Mouse (Mus musculus): ENCODE measurements around the gene Gas7.

Gas7 gene

DNA sequence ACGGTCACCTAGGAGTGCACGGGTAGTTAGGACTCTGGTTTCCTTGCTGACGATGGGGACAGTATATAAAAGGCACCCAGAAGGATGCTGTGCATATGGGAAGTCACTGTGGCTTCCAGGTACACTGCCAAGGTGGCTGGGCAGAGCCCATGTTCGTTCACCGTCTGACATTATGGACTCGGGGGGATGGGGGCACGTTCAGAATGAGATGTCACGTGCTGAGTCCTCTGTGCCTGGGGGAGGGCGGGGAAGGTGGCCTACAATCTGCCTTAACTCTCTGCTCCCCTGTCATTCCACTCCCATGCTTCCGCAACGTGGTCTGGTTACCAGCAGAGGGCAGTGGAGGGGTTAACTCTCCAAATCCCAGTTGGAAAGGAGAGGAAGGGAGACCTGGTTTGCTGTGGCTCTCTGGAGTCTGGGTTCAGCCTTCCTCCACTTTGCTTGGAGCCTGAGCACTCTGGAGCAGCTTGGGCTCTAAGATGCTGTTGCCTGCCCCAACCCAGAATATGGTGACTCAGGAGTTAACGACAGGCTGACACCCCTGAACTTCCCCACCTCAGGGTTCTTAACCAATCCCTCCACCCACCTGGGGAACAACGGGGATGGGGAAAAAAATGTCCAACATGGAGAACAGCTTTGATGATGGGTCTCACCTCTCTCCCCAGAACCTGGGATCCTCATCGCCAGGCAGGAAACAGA, 197.1 kb downstream of the Gas7 start:
- no peak for DNase-seq (ENCODE audit: low read depth in 1 of 2, low spot score in 2 of 2)

DNA sequence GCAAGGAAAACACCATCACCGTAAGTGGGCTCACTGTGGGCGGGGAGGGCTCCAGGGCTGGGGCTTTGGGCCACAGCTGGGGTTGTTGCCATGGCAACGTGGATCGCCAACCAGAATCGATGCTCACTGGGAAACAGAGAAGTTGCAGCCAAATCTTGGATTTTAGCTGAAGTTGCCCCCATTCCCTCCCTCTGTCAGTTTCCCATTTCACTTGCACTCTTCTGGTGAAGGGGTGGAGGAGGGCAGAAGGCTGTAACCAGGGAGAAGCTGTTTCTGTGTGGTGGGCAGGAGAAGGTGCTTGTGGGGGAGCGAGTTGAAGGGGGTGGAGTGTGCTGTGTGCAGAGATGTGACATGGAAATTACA, 197.6 kb downstream of the Gas7 start:
- DNase-seq (ENCODE audit: low read depth in 1 of 2, low spot score in 2 of 2) = no peak

DNA sequence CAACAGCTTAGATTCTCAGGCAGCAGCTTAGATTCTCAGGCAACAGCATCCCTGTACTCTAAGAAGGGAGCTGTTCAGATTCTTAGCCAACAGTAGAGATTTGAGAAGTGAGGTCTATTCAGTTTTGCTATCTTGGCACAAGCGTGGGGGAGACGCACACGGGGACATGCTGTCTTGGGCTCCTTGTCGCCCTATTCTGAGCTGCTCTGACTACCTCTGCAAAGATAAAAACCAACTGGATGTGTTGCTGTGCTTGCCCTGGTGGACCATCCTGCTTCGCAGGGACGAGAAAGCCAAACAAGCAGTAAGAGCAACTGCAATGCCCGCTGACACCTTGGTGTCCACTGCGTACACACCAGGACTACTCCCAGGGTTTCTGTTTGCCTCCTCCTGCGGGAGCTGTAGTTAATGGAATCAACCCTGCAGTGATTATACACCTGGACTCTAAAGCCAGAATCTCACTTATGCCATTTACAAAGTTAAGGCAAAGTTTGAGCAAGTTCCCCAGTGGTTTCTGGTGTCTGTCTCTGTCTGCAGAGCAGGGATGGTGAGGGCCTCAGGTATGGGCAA, 198.4 kb downstream of the Gas7 start:
- DNase-seq (ENCODE audit: low read depth in 1 of 2, low spot score in 2 of 2) = no peak

DNA sequence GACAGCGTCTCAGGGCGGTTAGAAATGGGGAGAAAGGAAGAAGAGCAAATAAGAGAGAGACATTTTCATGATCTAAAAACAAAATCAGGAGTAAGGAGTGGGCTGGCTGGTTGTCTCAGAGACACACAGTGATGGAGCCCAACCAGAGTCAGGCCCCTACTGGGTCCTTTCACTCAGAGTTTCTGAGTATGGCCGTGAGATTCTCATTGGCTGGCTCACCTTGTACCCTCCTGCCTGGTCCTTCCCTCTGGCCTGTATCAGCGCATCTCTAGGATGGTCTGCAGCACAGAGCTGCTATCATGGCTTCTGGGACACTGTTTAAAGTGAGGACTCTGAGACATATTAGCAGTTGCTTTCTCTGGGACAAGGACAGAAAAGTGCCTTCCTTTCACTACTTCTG, 199.3 kb downstream of the Gas7 start:
- DNase-seq (ENCODE audit: low read depth in 1 of 2, low spot score in 2 of 2) = no peak

DNA sequence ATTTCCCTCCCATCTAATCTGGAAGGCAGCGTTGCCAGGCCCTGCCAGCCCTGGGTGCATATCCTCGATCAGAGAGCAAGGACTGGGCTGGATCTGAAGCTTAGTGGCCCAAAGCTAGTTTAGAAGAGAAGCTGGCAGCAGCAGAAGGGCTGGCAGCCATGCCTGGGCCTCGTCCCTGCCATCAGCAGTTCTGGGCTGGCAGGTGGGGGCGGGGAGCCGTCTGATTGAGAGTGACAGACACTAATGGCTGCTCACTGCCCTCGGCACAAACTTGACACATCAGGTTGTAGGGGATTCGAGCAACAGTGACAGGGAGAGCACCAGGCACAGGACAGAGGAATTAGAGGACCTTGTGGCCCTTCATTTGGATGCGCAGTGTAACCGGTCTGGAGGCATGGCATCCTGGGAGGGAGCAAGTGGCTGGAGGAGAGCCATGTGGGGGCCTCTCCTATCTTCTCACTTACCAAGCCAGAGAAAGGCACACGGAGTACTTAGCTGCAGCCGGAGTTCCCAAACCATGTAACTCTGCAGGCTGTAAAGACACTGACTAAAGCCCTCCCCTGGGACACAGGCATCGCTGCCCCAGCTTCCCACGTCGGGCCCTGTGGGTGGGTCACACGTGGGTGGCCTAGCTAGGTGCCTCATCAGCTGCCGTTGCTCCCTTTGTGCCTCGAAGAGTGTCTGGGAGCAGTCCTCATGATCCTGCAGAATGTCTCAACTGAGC, 200.2 kb downstream of the Gas7 start:
- no peak for DNase-seq (ENCODE audit: low read depth in 1 of 2, low spot score in 2 of 2)

DNA sequence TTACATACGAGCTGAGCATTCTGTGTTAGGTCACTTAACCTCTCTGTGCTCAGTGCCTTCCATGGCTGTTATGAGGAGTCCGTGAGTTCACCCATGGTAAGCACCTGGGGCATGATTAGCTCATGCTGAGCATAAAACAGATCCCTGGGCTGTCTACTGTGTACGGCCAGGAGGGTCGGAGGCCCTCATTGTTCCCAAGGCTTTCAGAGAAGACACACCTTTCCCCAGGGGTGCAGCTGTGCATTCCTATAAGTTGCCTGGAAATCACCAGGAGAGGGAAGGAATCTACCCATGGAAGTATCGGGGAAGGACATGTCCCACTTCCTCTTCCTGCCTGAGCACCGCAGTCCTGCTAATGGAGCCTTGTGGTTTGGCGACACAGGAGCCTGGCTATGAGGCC, 201.1 kb downstream of the Gas7 start:
- DNase-seq (ENCODE audit: low read depth in 1 of 2, low spot score in 2 of 2) = no peak

DNA sequence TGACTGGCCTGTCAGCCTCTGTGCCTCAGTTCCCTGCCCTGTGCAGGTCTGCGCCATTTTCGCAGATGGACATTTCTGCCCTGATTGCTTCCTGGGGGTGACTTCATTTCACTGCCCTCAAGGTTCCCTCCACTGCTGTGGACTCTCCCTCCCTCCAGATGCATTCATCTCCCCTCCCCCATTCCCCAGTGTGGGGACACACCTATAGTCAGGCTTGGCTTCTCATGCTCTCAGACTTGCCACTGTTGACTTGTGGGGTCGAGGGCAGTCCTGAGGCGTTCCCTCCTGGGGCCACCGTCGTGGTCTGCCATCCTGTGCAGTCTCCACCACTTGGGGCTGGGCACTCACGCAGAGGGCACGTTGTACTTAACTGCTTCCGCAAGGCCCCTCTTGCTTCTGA, 201.6 kb downstream of the Gas7 start:
- DNase-seq (ENCODE audit: low read depth in 1 of 2, low spot score in 2 of 2) = no peak

DNA sequence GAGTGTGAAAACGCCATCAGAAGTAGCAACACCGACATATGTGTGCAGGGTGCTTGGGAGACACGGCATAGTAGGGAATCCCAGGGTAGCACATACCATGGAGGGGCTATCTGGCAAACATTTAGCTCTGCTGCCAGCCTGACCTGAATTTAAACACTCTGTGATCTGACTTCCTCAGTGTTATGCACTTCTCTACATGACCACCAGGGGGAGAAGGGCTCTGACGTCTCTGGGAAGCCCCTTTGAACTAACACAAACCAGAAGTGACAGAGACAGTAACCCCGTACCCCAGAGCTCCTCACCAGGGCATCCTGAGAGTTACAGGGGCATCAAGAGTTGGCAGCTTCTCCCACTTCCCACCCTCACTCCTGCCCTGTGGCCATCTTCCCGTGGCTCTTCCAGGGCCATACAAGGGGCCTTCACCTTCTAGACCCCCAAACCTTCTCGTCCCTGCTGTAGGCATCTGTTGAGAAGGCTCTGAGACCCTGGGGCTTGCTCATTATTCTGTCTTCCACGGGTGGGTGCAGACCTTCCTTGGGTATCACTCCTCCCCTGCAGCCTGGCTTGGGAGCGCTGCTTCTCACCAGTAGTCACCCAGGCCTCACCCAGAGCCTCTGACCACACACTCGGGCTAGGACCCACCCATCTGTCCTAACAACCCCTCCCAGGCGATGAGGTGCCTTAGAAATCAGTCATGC, 202.6 kb downstream of the Gas7 start:
- no peak for DNase-seq (ENCODE audit: low read depth in 1 of 2, low spot score in 2 of 2)

DNA sequence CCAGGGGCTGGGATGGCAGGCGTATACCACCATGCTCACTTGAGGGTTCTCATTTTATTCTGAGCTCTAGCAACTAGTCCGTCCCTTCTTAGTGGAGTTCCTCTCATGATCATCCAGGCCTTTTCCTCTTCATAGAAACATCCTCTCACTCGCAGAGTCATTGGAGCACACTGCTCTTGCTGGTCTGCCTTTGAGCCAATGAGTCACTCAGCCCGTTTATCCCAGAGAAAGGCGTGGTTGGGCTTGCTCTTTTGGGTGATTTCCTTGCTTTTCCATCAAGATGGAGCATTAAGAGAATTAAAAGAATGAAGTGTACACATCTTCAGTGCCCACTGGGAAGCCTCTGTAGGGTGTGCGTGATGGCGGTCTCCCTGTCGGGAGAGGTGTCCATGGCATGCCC, 206.2 kb downstream of the Gas7 start:
- DNase-seq (ENCODE audit: low read depth in 1 of 2, low spot score in 2 of 2) = no peak

DNA sequence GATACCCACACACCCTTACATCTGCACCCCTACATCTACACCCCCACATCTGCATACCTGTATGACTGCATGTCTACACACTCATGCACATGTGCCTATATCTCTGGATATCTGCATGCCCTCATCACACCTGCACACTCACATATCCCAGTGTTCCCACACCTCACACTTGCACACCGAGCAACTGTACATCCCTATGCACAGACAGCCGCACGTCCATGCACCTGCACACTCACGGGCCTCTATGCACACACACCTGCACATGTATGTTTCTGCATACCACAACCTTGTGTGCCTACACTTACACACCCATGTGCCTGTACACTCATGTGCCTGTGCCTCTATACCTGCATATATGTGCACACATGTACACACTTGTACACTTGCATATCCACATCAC, 208.2 kb downstream of the Gas7 start:
- no peak for DNase-seq (ENCODE audit: low read depth in 1 of 2, low spot score in 2 of 2)

DNA sequence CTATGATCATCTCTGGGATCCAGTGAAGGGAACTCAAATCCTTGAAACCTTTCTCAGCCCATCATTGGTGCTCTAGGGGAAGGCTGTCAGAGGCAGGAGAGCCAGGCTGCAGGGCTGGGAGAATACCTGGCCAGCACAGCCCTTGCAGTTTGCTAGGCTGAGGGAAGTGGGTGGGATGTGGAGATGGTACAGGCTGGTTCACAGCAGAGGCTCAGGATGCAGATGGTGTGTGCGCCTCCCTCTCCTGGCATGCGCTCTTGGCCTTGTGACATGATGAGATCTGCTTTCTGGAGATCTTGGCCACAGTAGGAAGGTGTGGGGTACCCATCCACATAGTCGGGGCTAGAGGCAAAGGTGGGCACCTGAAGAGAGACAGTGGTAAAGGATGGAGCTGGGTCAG, 209.0 kb downstream of the Gas7 start:
- no peak for DNase-seq (ENCODE audit: low read depth in 1 of 2, low spot score in 2 of 2)

DNA sequence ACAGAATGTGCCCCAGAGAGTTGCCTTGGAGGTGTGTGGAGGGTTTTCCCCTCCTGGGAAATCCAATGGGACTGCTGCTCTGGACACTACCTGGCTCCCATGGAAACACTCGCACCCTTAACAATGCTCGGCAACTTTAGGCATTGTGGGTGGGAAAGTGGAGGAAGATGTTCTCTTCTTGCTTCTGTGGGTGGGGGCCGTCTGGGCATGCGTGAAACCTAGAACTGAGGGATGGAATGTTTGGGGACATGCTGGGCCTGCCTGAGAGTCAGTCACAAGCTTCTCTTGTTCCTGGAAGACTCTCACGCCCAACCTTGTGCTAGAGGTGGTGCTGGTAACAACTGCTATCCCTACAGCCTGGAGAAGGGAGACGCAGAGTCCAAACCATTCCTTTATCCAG, 209.7 kb downstream of the Gas7 start:
- no peak for DNase-seq (ENCODE audit: low read depth in 1 of 2, low spot score in 2 of 2)

DNA sequence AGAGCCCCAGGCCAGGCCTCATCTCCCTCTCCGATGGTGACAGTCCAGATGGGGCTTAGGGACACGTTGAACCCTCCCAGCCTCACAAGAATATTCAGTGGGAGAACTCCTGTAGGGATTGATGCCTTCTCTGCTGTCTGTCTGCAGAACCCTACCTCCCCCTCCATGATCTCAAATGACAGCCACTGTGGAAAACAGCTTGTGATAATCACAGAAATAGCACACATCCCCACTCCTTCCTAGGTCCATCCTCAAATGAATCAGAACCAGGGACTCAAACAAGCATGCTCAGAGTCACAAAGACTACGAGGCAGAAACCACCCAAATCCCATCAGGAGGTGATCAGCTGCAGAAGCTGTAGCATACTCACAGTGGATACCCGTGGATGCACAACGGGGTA, 210.9 kb downstream of the Gas7 start:
- no peak for DNase-seq (ENCODE audit: low read depth in 1 of 2, low spot score in 2 of 2)

DNA sequence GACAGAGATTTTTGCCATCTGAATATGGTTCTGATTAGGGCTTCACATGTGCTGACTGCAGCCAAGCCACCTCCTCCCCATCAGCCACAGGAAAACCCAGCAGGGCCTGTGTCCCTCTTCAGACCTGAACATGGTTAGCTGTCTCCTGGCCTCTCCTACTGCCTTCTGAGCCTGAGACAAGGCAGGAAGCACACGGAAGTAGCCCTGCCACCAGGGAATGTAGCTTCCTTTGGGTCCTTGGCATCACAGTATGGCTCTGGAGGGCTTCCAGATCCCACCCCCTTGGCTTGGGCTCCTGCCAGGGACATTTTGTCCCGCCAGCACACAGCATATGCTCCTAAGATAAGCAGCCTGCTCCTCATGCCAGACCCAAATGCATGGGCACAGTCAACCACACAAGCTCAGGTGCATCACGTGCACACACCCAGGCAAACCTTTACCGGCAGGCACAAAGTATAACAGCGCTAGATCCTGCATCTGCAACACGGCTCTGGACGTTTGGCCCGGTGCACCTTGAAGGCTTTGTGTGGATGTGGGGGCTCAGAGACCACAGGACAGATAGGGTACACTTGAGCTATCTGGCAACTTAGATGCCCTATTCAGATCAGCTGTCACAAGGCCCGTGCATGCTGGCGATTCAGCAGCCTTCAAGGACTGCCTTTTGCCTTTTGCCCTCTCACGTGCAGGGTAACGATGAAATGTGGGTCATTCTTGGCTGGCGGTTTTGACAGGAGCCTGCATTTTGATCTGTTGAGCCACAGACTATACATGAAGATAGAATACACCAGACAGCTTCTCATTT, 212.5 kb downstream of the Gas7 start:
- no peak for DNase-seq (ENCODE audit: low read depth in 1 of 2, low spot score in 2 of 2)

DNA sequence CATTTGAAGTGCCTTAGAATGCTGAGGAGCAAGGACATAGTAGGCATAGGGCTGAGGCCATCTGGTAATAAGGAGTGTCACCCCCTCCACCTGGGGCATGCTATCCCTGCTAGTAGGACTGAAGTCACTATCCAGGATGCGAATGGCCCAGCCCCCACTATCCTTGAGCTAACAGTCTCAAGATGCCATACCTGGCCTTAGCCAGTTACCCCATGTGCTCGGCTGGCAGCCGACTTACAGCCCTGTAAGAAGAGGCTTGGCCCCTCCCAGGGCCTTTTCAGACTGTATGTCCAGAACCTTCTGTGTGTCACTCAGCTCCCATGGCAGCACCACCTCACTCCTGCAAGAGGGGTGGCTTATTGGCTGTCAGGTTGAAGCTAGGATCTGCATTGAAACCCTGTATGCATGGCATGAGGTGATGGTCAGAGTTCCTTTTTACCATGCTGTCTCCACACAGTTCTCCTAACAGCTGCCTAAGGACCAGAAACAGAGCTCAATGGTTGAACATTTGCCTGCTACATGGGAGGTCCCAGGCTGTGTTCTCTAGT, 213.3 kb downstream of the Gas7 start:
- DNase-seq (ENCODE audit: low read depth in 1 of 2, low spot score in 2 of 2) = no peak

DNA sequence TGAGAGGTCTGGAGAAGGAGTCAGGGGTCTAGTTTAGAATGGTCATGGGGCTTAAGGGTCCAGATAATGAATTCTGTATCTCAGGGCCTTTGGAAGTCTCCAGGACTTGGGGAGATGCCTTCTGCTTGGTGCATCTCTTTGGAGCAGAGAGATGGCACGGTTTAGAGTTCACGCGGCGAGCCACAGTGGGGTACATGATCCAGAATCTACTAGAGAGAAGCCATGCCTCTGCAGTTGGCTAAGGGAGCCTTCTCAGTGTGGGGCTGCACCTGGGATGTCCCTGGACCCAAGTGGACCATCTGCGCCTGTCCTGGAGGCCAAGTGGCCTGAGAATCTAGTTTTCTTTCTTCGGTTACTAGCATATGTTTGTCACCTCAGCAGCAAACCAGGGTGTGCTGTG, 214.8 kb downstream of the Gas7 start:
- DNase-seq (ENCODE audit: low read depth in 1 of 2, low spot score in 2 of 2) = no peak

DNA sequence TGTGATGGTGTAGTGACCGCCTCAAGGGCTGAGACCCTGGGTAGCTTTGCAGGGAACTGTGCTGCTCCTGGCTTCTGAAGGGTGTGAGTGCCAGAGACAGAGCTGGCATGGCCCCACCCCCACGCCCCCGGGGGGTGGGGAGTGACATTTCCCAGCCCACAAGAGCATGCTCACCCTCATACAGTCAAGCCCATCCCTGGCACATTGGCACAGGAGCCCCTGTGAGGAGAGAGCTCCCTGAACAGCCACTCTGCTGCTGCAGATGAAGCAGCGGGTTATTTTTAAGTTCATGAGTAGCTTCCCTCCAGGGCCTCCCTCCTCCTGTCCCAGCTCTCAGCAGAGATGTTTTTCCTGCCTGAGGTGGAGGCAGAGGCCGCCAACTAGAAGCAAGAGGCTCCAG, 216.9 kb downstream of the Gas7 start:
- DNase-seq (ENCODE audit: low read depth in 1 of 2, low spot score in 2 of 2) = no peak

DNA sequence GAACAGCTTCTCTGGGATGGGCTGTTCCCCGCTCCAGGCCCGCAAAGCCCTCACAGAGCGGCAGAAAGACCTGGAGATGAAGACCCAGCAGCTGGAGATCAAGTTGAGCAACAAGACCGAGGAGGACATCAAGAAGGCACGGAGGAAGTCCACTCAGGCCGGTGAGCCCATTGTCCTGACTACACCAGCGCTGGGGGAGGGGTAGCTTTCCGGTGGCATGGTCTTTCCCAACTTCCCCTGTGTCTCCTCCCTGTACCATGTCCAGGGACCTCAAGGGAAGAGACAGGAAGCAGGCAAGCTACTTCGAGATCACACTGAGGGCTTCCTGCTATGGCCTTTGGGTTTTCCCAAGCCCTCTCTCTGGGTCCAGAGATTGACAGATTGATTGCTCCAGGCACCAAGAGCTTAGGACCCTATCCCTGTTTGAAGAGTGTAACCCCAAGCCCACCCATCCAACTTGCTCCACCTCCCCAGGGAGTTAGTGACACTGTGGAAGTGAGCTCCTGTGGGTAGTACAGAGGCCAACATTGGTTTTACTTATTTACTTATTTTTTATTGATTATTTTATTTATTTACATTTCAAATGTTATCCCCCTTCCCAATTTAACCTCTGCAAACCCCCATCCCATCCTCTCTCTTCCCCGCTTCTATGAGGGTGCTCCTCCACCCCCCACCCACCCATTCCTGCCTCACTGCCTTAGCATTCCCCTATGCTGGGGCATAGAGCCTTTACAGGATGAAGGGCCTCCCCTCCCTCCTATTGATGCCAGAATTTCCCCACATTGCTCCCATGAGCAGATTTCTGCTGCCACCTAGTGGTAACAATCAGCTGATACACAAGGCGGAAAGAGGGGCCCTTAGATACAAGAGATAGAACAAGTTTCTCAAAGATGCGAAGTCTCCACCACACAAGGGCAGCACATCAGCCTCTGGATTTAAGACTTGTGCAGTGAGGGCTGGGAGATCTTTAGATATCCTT, 220.6 kb downstream of the Gas7 start:
- DNase-seq (ENCODE audit: low read depth in 1 of 2, low spot score in 2 of 2) = no peak

DNA sequence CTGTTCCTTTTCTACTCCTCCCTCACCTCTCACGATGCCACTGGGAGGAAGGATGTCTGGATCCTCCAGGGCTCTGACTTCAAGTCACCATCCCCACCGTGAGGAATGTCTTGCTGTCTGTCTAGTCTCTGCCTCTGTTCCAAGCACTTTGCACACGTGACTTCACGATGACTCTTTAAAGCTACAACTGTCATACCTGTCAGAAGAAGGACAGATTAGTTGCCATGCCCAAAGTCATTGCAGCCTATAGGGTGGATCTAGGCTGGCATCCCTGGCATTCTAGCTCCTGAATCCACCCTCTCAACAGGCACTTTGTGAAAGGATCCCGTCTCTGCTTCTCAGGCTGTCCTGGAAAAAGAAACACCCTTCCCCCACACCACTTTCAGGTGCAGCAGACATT, 224.1 kb downstream of the Gas7 start:
- DNase-seq (ENCODE audit: low read depth in 1 of 2, low spot score in 2 of 2) = no peak

DNA sequence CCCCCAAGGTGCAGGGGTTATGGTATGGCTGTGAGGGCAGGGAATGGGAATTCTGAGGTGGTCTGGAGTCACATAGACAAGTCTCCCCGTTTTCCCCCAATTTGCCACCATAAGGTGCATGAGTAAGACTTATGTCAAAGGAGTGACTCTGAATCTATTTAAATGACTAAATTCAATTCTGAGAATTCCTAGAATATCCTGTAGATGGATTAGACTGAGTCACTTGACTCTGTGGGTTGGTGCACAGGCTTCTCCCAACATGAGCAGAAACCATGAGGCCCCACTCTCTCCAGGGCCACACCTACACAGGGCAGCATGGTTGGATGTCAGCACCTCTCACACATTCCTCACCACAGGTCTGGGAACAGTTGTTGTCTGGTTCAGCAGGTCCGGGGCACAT, 224.7 kb downstream of the Gas7 start:
- DNase-seq (ENCODE audit: low read depth in 1 of 2, low spot score in 2 of 2) = no peak

Data from monocyte, adult 2 months (primary cell).